Mouse (Mus musculus) limb, embryonic 11.5 days (tissue): ENCODE data around the gene Rassf1. TPM values are rescaled to one million over a fixed set of nuclear protein-coding genes. Genes with fewer than 3 reads are reported as not detected.

Experiments
- ATAC-seq: fragments of 200-750 bp; cut with Nextera tagmentation; 2 replicates; pipeline ENCODE4 v1.8.0; 2017; ENCODE audit warnings: low read depth; ENCODE audit not compliant: insufficient number of reproducible peaks, low FRiP score, low TSS enrichment
- DNase-seq: peaks from one replicate; pipeline ENCODE4 v3.0.0-alpha.2; 2015; ENCODE audit warnings: low spot score
- H3K27ac ChIP-seq: fragments of 300-500 bp; sonication (generic); replicated peaks from 2 replicates; pipeline ENCODE4 v1.5.1; 2014; ENCODE audit warnings: low read depth, mild to moderate bottlenecking, low read length
- H3K27me3 ChIP-seq: fragments of 300-500 bp; sonication (generic); 2 replicates; pipeline ENCODE4 v1.6.1; 2014; ENCODE audit warnings: mild to moderate bottlenecking, low read length, mixed read lengths; ENCODE audit not compliant: control insufficient read depth, insufficient read depth
- H3K36me3 ChIP-seq: fragments of 300-500 bp; sonication (generic); 2 replicates; pipeline ENCODE4 v1.6.1; 2014; ENCODE audit warnings: mild to moderate bottlenecking, low read length, moderate library complexity, mixed read lengths; ENCODE audit not compliant: control insufficient read depth, insufficient read depth
- H3K4me1 ChIP-seq: fragments of 300-500 bp; sonication (generic); 2 replicates; pipeline ENCODE4 v1.6.1; 2014; ENCODE audit warnings: low read length, mixed read lengths; ENCODE audit not compliant: control insufficient read depth, insufficient read depth
- H3K4me2 ChIP-seq: fragments of 300-500 bp; sonication (generic); 2 replicates; pipeline ENCODE4 v1.6.1; 2014; ENCODE audit warnings: low read depth, mild to moderate bottlenecking, moderate library complexity; ENCODE audit not compliant: severe bottlenecking
- H3K4me3 ChIP-seq: fragments of 300-500 bp; sonication (generic); 2 replicates; pipeline ENCODE4 v1.5.1; 2014; ENCODE audit warnings: low read depth, low read length
- H3K9ac ChIP-seq: fragments of 300-500 bp; sonication (generic); 2 replicates; pipeline ENCODE4 v1.6.1; 2014; ENCODE audit warnings: mild to moderate bottlenecking, low read length
- H3K9me3 ChIP-seq: fragments of 300-500 bp; sonication (generic); 2 replicates; pipeline ENCODE4 v1.6.1; 2016; ENCODE audit warnings: low read length; ENCODE audit not compliant: control insufficient read depth
- WGBS: fragments of 180-500 bp; shearing (Covaris S2); extraction: QIAGEN DNeasy Blood & Tissue Kit; methylation state at CpG from one replicate; pipeline ENCODE4 v1.1.7; 2014; 5-methylcytosine and 5-hydroxymethylcytosine counted together
- polyA plus RNA-seq: library from polyadenylated mRNA; unstranded; fragments of >200 nt; fragmentation: Nextera tagmentation; extraction: Ambion mirVana; gene quantifications from 2 replicates; pipeline ENCODE4 v1.2.1, GENCODE M21; 2014

Gene Rassf1
- polyA plus RNA-seq, 1 experiment from 2014 or later, result 46.7 TPM

- Histone ChIP-seq H3K27ac (no peak overlapping the region), H3K4me2 (no peak overlapping the region), H3K4me3 (no peak overlapping the region), H3K27me3 (no peaks in the 10 kb centered on the region), H3K36me3 (peaks cover 7% of the 10 kb centered on the region), H3K9me3 (no peaks in the 10 kb centered on the region), H3K9ac (no peak overlapping the region), H3K4me1 (peaks cover 9% of the 10 kb centered on the region)
- ATAC-seq, result no peak
- 92% methylated on average over 7 of the region's 7 CpGs for WGBS
- no peak for DNase-seq
Measured at GRCm38 (mm10) chr9:107582509-107583062, 31.2 kb downstream of the Rassf1 start.

- H3K9ac ChIP-seq, result no peak overlapping the region
- DNase-seq (no peak), ATAC-seq (no peak)
- 94% methylated on average over 14 of the region's 14 CpGs for WGBS
- H3K4me1 ChIP-seq, result peaks cover 5% of the 10 kb centered on the region
- peaks cover 7% of the 10 kb centered on the region for H3K36me3 ChIP-seq
- no peaks in the 10 kb centered on the region for H3K9me3 ChIP-seq
- H3K27me3 ChIP-seq, result no peaks in the 10 kb centered on the region
- H3K4me3 ChIP-seq, result no peak overlapping the region
- H3K4me2 ChIP-seq, result no peak overlapping the region
- H3K27ac ChIP-seq, result no peak overlapping the region
Measured at GRCm38 (mm10) chr9:107583174-107583573, 31.8 kb downstream of the Rassf1 start.

GRCm38 (mm10) chr9:107586504-107586903 is 35.1 kb downstream of the Rassf1 start:
- 90% methylated on average over 5 of the region's 5 CpGs for WGBS
- Histone ChIP-seq H3K4me1 (peaks cover 4% of the 10 kb centered on the region), H3K4me2 (no peak overlapping the region), H3K9ac (no peak overlapping the region), H3K9me3 (no peaks in the 10 kb centered on the region), H3K36me3 (peaks cover 21% of the 10 kb centered on the region), H3K4me3 (no peak overlapping the region), H3K27me3 (no peaks in the 10 kb centered on the region), H3K27ac (no peak overlapping the region)
- no peak for ATAC-seq
- DNase-seq, result no peak

GRCm38 (mm10) chr9:107586974-107587832 is 35.8 kb downstream of the Rassf1 start, which contains the start of gene Ifrd2:
TSS of gene Ifrd2 (plus strand) at chr9:107587642.
- peak within 1 kb of the TSS; percentile 56 for H3K4me2 ChIP-seq
- H3K36me3 ChIP-seq, result peaks cover 24% of the 10 kb centered on the region
- DNase-seq (peak; percentile 97), ATAC-seq (peak; percentile 96)
- no peaks in the 10 kb centered on the region for H3K9me3 ChIP-seq
- H3K27me3 ChIP-seq, result no peaks in the 10 kb centered on the region
- H3K4me3 ChIP-seq, result peak within 1 kb of the TSS; percentile 78
- 15% methylated on average over 46 of the region's 46 CpGs for WGBS
- 0 out of 2 replicates have a peak within 1 kb of the TSS, but pooled peaks have one; percentile 30 for H3K27ac ChIP-seq
- peak within 1 kb of the TSS; percentile 70 for H3K9ac ChIP-seq
- H3K4me1 ChIP-seq, result peaks cover 4% of the 10 kb centered on the region

GRCm38 (mm10) chr9:107587833-107588639 is 36.7 kb downstream of the Rassf1 start:
- Histone ChIP-seq H3K27ac (no peak overlapping the region), H3K4me2 (peak overlapping the region; percentile 56), H3K9me3 (no peaks in the 10 kb centered on the region), H3K36me3 (peaks cover 23% of the 10 kb centered on the region), H3K9ac (peak overlapping the region; percentile 70), H3K27me3 (no peaks in the 10 kb centered on the region), H3K4me3 (peak overlapping the region; percentile 78), H3K4me1 (peaks cover 4% of the 10 kb centered on the region)
- DNase-seq (no peak), ATAC-seq (peak; percentile 52)
- 3% methylated on average over 33 of the region's 33 CpGs for WGBS

GRCm38 (mm10) chr9:107590058-107590772 is 38.9 kb downstream of the Rassf1 start:
- WGBS, result 93% methylated on average over 25 of the region's 25 CpGs
- Histone ChIP-seq H3K4me1 (peaks cover 4% of the 10 kb centered on the region), H3K4me2 (no peak overlapping the region), H3K27me3 (no peaks in the 10 kb centered on the region), H3K9ac (no peak overlapping the region), H3K4me3 (no peak overlapping the region), H3K9me3 (no peaks in the 10 kb centered on the region), H3K27ac (no peak overlapping the region), H3K36me3 (peaks cover 27% of the 10 kb centered on the region)
- ATAC-seq (no peak), DNase-seq (no peak)

- Histone ChIP-seq H3K4me2 (no peak overlapping the region), H3K27me3 (no peaks in the 10 kb centered on the region), H3K4me1 (peaks cover 4% of the 10 kb centered on the region), H3K4me3 (no peak overlapping the region), H3K36me3 (peaks cover 27% of the 10 kb centered on the region), H3K9me3 (no peaks in the 10 kb centered on the region), H3K9ac (no peak overlapping the region), H3K27ac (no peak overlapping the region)
- DNase-seq, result no peak
- WGBS, result 93% methylated on average over 6 of the region's 6 CpGs
- no peak for ATAC-seq
Measured at GRCm38 (mm10) chr9:107590773-107591060, 39.4 kb downstream of the Rassf1 start.
